Mouse (Mus musculus): Measurements from ENCODE around the gene Rapgef3. TPM values are rescaled to one million over a fixed set of nuclear protein-coding genes. Genes with fewer than 3 reads are reported as not detected.

Rapgef3 gene
- polyA plus RNA-seq, 1 experiment from 2014 or later, result 17.5 TPM

DNA sequence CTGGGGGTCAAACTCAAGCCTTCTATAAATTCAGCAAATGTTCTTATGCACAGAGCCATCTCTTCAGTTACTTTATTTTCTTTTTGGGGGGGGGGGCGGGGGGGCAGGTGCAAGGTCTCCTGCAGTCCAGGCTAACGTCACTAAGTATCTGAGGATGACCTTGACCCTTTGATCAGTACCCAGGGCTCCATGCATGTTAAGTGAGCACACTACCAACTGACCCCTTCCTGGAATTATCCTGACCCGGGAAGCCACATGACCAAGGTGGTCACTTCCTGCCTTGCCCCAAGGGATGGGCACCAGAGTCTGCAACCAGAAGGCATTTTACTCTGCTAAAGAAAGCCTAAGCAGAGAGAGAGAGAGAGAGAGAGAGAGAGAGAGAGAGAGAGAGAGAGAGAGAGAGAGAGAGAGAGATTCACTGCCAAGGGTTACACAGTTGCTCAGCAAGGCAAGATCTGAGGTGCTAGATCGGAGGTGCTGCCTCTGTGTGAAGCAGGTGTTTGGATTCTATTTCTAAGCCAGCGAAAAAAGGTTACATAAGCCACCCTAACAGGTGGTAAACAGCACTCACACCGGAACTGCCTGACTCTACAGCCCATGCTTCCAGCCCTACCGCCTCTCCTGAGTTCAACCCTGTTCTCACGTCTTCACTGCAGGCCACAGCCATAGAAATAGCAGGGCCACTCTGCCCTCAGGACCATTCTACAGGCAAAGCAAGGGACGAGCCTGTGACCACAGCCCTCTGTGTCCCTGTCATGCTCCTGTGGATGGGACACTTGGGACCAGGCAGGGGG lies 4.3 kb downstream of the Rapgef3 start:
- peaks cover 28% of the 10 kb centered on the region for H3K4me1 ChIP-seq (ENCODE audit: insufficient read depth)
- no peak overlapping the region for H3K9ac ChIP-seq
- no peak for DNase-seq
- no peak for ATAC-seq (ENCODE audit: insufficient read depth)
- H3K36me3 ChIP-seq (ENCODE audit: insufficient read depth), result 0 out of 2 replicates have a peak, but pooled peaks cover 18% of the 10 kb centered on the region
- no peak overlapping the region for H3K4me2 ChIP-seq
- H3K4me3 ChIP-seq (ENCODE audit: low read depth, low read length), result no peak overlapping the region
- H3K27ac ChIP-seq (ENCODE audit: low read depth), result no peak overlapping the region
- no peaks in the 10 kb centered on the region for H3K9me3 ChIP-seq (ENCODE audit: low read depth, low read length)
- no peak for TF ChIP-seq CTCF (IDR thresholded peaks at IDR 0.05; ENCODE audit: low read depth)
- 55% methylated on average over 9 of the region's 9 CpGs for WGBS
- peaks cover 7% of the 10 kb centered on the region; the same call in 1 of the 2 replicates for H3K27me3 ChIP-seq (ENCODE audit: insufficient read depth, low read length)

DNA sequence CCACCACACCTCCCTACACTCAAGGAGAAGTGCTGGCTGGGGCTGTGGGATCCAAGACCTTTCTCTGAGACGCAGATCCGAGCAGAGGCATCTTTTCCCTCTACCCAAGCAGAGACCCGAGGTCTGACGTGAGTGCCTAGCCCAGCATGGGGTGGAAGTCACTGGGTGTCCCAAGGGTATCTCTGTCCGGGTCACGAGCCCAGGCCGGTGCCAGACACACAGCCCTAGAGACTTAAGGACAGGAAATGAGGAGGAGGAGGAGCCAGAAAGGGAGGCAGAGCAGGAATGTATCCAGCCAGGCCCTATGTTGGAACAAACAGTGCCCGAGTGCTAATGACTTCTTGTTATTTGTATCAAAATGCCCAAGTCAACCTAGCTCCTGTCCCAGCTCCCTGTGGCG lies 5.0 kb downstream of the Rapgef3 start:
- no peak overlapping the region for H3K9ac ChIP-seq
- WGBS, result 47% methylated on average over 9 of the region's 9 CpGs
- H3K4me2 ChIP-seq, result no peak overlapping the region

GRCm38 (mm10) chr15:97761438-97761837 lies 6.3 kb downstream of the Rapgef3 start:
- WGBS, result 39% methylated on average over 13 of the region's 13 CpGs
- H3K9ac ChIP-seq, result no peak overlapping the region
- H3K4me2 ChIP-seq, result peak overlapping the region; percentile 12
- no peak for DNase-seq
- H3K27ac ChIP-seq (ENCODE audit: low read depth), result peak overlapping the region; percentile 65; the same call in 1 of the 2 replicates
- no peaks in the 10 kb centered on the region for H3K9me3 ChIP-seq (ENCODE audit: low read depth, low read length)
- 0 out of 2 replicates have a peak, but pooled peaks cover under 1% of the 10 kb centered on the region for H3K27me3 ChIP-seq (ENCODE audit: insufficient read depth, low read length)
- no peak overlapping the region for H3K4me3 ChIP-seq (ENCODE audit: low read depth, low read length)
- no peak for ATAC-seq (ENCODE audit: insufficient read depth)
- peaks cover 23% of the 10 kb centered on the region; the same call in 1 of the 2 replicates for H3K36me3 ChIP-seq (ENCODE audit: insufficient read depth)
- peaks cover 16% of the 10 kb centered on the region for H3K4me1 ChIP-seq (ENCODE audit: insufficient read depth)
- peak; percentile 11 for TF ChIP-seq CTCF (IDR thresholded peaks at IDR 0.05; ENCODE audit: low read depth)

More for the DNA sequence above, 5.0 kb downstream of the Rapgef3 start:
- 0 out of 2 replicates have a peak, but pooled peaks cover 18% of the 10 kb centered on the region for H3K36me3 ChIP-seq (ENCODE audit: insufficient read depth)
- H3K4me1 ChIP-seq (ENCODE audit: insufficient read depth), result peaks cover 26% of the 10 kb centered on the region
- no peak for TF ChIP-seq CTCF (IDR thresholded peaks at IDR 0.05; ENCODE audit: low read depth)
- peaks cover 7% of the 10 kb centered on the region; the same call in 1 of the 2 replicates for H3K27me3 ChIP-seq (ENCODE audit: insufficient read depth, low read length)
- H3K4me3 ChIP-seq (ENCODE audit: low read depth, low read length), result no peak overlapping the region
- H3K27ac ChIP-seq (ENCODE audit: low read depth), result no peak overlapping the region
- no peaks in the 10 kb centered on the region for H3K9me3 ChIP-seq (ENCODE audit: low read depth, low read length)
- DNase-seq, result no peak
- ATAC-seq (ENCODE audit: insufficient read depth), result no peak

- no peak overlapping the region for H3K27ac ChIP-seq (ENCODE audit: low read depth)
- no peak overlapping the region for H3K9ac ChIP-seq
- DNase-seq (no peak), ATAC-seq (ENCODE audit: insufficient read depth) (no peak)
- no peak for TF ChIP-seq CTCF (IDR thresholded peaks at IDR 0.05; ENCODE audit: low read depth)
- 62% methylated on average over 5 of the region's 5 CpGs for WGBS
- peak overlapping the region; percentile 12; the same call in 1 of the 2 replicates for H3K4me2 ChIP-seq
- peaks cover 12% of the 10 kb centered on the region; the same call in 1 of the 2 replicates for H3K4me1 ChIP-seq (ENCODE audit: insufficient read depth)
- H3K4me3 ChIP-seq (ENCODE audit: low read depth, low read length), result no peak overlapping the region
- peaks cover 23% of the 10 kb centered on the region; the same call in 1 of the 2 replicates for H3K36me3 ChIP-seq (ENCODE audit: insufficient read depth)
- H3K9me3 ChIP-seq (ENCODE audit: low read depth, low read length), result no peaks in the 10 kb centered on the region
- no peaks in the 10 kb centered on the region for H3K27me3 ChIP-seq (ENCODE audit: insufficient read depth, low read length)
Observed at GRCm38 (mm10) chr15:97760952-97761351, 6.8 kb downstream of the Rapgef3 start.

GRCm38 (mm10) chr15:97760006-97760405 lies 7.8 kb downstream of the Rapgef3 start:
- H3K27ac ChIP-seq (ENCODE audit: low read depth), result no peak overlapping the region
- peaks cover 23% of the 10 kb centered on the region; the same call in 1 of the 2 replicates for H3K36me3 ChIP-seq (ENCODE audit: insufficient read depth)
- H3K4me3 ChIP-seq (ENCODE audit: low read depth, low read length), result no peak overlapping the region
- no peak for TF ChIP-seq CTCF (IDR thresholded peaks at IDR 0.05; ENCODE audit: low read depth)
- H3K9me3 ChIP-seq (ENCODE audit: low read depth, low read length), result no peaks in the 10 kb centered on the region
- 85% methylated on average over 9 of the region's 9 CpGs for WGBS
- H3K9ac ChIP-seq, result no peak overlapping the region
- no peak for DNase-seq
- no peak overlapping the region for H3K4me2 ChIP-seq
- peaks cover 5% of the 10 kb centered on the region; the same call in 1 of the 2 replicates for H3K4me1 ChIP-seq (ENCODE audit: insufficient read depth)
- ATAC-seq (ENCODE audit: insufficient read depth), result no peak
- no peaks in the 10 kb centered on the region for H3K27me3 ChIP-seq (ENCODE audit: insufficient read depth, low read length)

GRCm38 (mm10) chr15:97755361-97755760 lies 12.4 kb downstream of the Rapgef3 start:
- WGBS, result 36% methylated on average over 8 of the region's 8 CpGs
- TF ChIP-seq CTCF (IDR thresholded peaks at IDR 0.05; ENCODE audit: low read depth), result no peak
- no peak for ATAC-seq (ENCODE audit: insufficient read depth)

GRCm38 (mm10) chr15:97754476-97754875 lies 13.3 kb downstream of the Rapgef3 start:
- TF ChIP-seq CTCF (IDR thresholded peaks at IDR 0.05; ENCODE audit: low read depth), result no peak
- Histone ChIP-seq H3K4me1 (ENCODE audit: insufficient read depth) (peaks cover 9% of the 10 kb centered on the region), H3K36me3 (ENCODE audit: insufficient read depth) (peaks cover 12% of the 10 kb centered on the region; the same call in 1 of the 2 replicates), H3K27ac (ENCODE audit: low read depth) (no peak overlapping the region), H3K9ac (no peak overlapping the region), H3K27me3 (ENCODE audit: insufficient read depth, low read length) (no peaks in the 10 kb centered on the region), H3K4me3 (ENCODE audit: low read depth, low read length) (no peak overlapping the region), H3K9me3 (ENCODE audit: low read depth, low read length) (no peaks in the 10 kb centered on the region), H3K4me2 (no peak overlapping the region)
- ATAC-seq (ENCODE audit: insufficient read depth) (no peak), DNase-seq (peak; percentile 25)
- 33% methylated on average over 6 of the region's 6 CpGs for WGBS

More at GRCm38 (mm10) chr15:97755361-97755760, 12.4 kb downstream of the Rapgef3 start:
- DNase-seq, result no peak
- H3K27ac ChIP-seq (ENCODE audit: low read depth), result no peak overlapping the region
- no peak overlapping the region for H3K4me3 ChIP-seq (ENCODE audit: low read depth, low read length)
- H3K9ac ChIP-seq, result no peak overlapping the region
- H3K36me3 ChIP-seq (ENCODE audit: insufficient read depth), result peaks cover 19% of the 10 kb centered on the region; the same call in 1 of the 2 replicates
- H3K9me3 ChIP-seq (ENCODE audit: low read depth, low read length), result no peaks in the 10 kb centered on the region
- H3K4me2 ChIP-seq, result no peak overlapping the region
- no peaks in the 10 kb centered on the region for H3K27me3 ChIP-seq (ENCODE audit: insufficient read depth, low read length)
- H3K4me1 ChIP-seq (ENCODE audit: insufficient read depth), result peaks cover 6% of the 10 kb centered on the region
